Mouse (Mus musculus) stomach, embryonic 16.5 days (tissue): Measurements from ENCODE around the gene Slc43a2. TPM values are rescaled to one million over a fixed set of nuclear protein-coding genes. Genes with fewer than 3 reads are reported as not detected.

Experiments used
- ATAC-seq: fragments of 200-750 bp; cut with Nextera tagmentation; 2 replicates; pipeline ENCODE4 v1.8.0; 2017; ENCODE audit warnings: moderate number of reproducible peaks, moderate TSS enrichment; ENCODE audit not compliant: insufficient read depth, low FRiP score
- H3K27ac ChIP-seq: fragments of 300-500 bp; sonication (generic); 2 replicates; pipeline ENCODE4 v1.5.1; 2014; ENCODE audit warnings: low read length
- H3K27me3 ChIP-seq: fragments of 300-500 bp; sonication (generic); 2 replicates; pipeline ENCODE4 v1.6.1; 2014; ENCODE audit warnings: low read length, control low read depth, mixed read lengths; ENCODE audit not compliant: control insufficient read depth, insufficient read depth
- H3K36me3 ChIP-seq: fragments of 300-500 bp; sonication (generic); 2 replicates; pipeline ENCODE4 v1.6.1; 2014; ENCODE audit warnings: low read length; ENCODE audit not compliant: control insufficient read depth, insufficient read depth
- H3K4me1 ChIP-seq: fragments of 300-500 bp; sonication (generic); 2 replicates; pipeline ENCODE4 v1.6.1; 2014; ENCODE audit warnings: low read length, control low read depth, mixed read lengths; ENCODE audit not compliant: control insufficient read depth, insufficient read depth
- H3K4me2 ChIP-seq: fragments of 300-500 bp; sonication (generic); 2 replicates; pipeline ENCODE4 v1.6.1; 2014; ENCODE audit warnings: low read depth, low read length, mixed read lengths
- H3K4me3 ChIP-seq: fragments of 300-500 bp; sonication (generic); replicated peaks from 2 replicates; pipeline ENCODE4 v1.5.1; 2014; ENCODE audit warnings: mild to moderate bottlenecking, low read length
- H3K9ac ChIP-seq: fragments of 300-500 bp; sonication (generic); 2 replicates; pipeline ENCODE4 v1.6.1; 2014; ENCODE audit warnings: low read length
- H3K9me3 ChIP-seq: fragments of 300-500 bp; sonication (generic); replicated peaks from 2 replicates; pipeline ENCODE4 v1.6.1; 2016; ENCODE audit warnings: low read length, control low read depth; ENCODE audit not compliant: control insufficient read depth
- WGBS: fragments of 180-500 bp; shearing (Covaris S2); extraction: QIAGEN DNeasy Blood & Tissue Kit; methylation state at CpG from one replicate; pipeline ENCODE4 v1.1.7; 2014; 5-methylcytosine and 5-hydroxymethylcytosine counted together
- polyA plus RNA-seq: library from polyadenylated mRNA; unstranded; fragments of >200 nt; fragmentation: Nextera tagmentation; extraction: Ambion mirVana; gene quantifications from 2 replicates; pipeline ENCODE4 v1.2.1, GENCODE M21; 2015

Slc43a2 gene
- polyA plus RNA-seq, 1 experiment from 2014 or later: 5.0 TPM

DNA sequence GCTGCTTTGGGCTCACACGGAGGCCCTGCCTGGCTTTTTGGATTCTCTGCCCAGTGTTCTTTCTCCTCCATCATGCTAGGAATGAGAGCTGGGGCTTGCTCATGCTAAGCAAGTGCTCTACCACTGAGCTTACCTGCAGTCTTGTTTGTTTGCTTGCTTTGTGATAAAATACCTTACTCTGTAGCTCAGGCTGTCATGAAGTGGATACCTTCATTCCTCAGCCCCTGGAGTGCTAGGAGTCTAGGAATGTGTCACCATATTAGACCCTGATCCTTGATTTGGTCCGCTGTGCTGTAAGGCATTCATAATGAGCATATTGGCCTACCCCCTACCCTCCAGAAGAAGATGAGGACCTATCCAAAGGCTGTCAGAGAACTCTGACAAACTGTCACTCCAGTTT is 8.7 kb upstream of the Slc43a2 start:
- no peak for ATAC-seq
- no peak overlapping the region for H3K4me2 ChIP-seq
- no peaks in the 10 kb centered on the region for H3K27me3 ChIP-seq
- WGBS: 81% methylated on average over 2 of the region's 2 CpGs
- no peak overlapping the region for H3K27ac ChIP-seq
- H3K9ac ChIP-seq: no peak overlapping the region
- no peaks in the 10 kb centered on the region for H3K36me3 ChIP-seq
- no peak overlapping the region for H3K4me3 ChIP-seq
- no peaks in the 10 kb centered on the region for H3K4me1 ChIP-seq
- H3K9me3 ChIP-seq: no peaks in the 10 kb centered on the region

DNA sequence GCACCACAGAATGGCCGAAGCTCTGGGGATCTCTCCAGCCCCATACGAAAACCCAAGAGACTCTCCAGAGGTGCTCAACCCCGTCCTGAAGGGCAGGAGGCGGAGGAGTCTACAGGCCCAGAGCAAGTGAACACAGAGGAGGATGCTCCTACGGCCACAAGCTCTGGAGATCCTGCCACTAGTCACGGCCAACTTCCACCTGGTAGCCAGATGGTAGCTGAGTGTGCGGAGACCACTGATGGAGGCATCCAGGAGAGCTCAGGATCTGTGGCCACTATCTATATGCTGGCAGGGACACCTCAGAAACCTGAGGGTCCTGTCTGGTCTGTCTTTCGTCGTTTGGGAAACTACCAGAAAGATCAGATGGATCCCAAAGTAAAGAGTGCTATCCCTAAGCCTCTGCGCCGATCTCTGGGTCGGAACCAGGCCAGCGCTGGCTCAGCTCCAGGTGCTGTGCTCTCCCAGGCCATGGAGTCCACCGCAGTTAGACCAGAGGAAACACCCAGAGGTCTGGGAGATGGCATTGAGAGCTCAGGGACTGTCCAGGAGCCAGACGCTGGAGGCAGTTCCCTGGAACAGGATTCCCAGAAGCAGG is 5.9 kb upstream of the Slc43a2 start:
- no peaks in the 10 kb centered on the region for H3K9me3 ChIP-seq
- H3K36me3 ChIP-seq: no peaks in the 10 kb centered on the region
- H3K27me3 ChIP-seq: no peaks in the 10 kb centered on the region
- no peak overlapping the region for H3K27ac ChIP-seq
- 85% methylated on average over 15 of the region's 15 CpGs for whole genome bisulfite sequencing
- no peak overlapping the region for H3K4me3 ChIP-seq
- no peak for ATAC-seq
- H3K9ac ChIP-seq: no peak overlapping the region
- H3K4me2 ChIP-seq: no peak overlapping the region
- H3K4me1 ChIP-seq: no peaks in the 10 kb centered on the region

DNA sequence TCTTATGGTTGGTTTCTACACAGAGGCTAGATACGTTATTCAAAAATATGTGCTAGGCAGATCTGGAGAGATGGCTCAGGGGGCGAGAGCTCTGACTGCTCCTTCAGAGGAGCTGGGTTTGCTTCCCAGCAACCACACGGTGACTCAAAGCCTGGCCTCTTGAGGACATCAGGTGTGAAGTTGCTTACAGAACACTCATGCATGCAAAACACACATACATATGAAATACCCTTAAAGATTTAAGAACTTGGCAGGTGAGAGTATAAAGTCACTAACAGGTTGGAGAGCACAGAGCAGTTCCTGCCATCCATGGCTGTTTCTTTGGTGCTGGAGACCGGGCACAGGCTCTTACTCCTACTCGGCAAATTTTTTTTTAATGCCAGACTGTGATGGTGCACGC is 4.6 kb upstream of the Slc43a2 start:
- no peak overlapping the region for H3K9ac ChIP-seq
- no peak overlapping the region for H3K4me3 ChIP-seq
- 85% methylated on average over 6 of the region's 6 CpGs for WGBS
- no peak overlapping the region for H3K27ac ChIP-seq
- no peaks in the 10 kb centered on the region for H3K4me1 ChIP-seq
- no peak overlapping the region for H3K4me2 ChIP-seq
- no peaks in the 10 kb centered on the region for H3K36me3 ChIP-seq
- no peaks in the 10 kb centered on the region for H3K27me3 ChIP-seq
- no peaks in the 10 kb centered on the region for H3K9me3 ChIP-seq
- ATAC-seq: no peak

DNA sequence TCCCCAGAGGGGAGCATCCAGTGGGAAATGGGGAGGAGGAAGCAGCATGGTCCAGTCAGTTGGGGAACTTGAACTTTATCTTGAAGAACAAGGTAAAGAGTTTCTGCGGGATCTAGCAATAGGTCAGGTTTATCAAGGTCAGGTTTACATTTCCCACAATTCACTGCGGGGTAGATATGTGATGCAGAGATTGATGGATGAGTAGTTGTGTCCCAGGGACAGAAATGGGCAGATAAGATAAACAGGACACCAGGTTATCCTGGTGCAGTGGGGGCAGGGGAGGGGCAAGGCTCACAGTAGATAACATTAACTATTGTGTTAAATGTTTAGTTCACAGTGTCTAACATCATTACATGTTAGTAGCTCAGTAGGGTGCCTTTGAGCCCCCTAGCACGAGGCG is 1.7 kb upstream of the Slc43a2 start:
- Histone ChIP-seq H3K4me2 (no peak overlapping the region), H3K27me3 (no peaks in the 10 kb centered on the region), H3K36me3 (no peaks in the 10 kb centered on the region), H3K27ac (no peak overlapping the region), H3K9ac (no peak overlapping the region), H3K4me3 (no peak overlapping the region), H3K9me3 (no peaks in the 10 kb centered on the region), H3K4me1 (peaks cover 7% of the 10 kb centered on the region; the same call in 1 of the 2 replicates)
- ATAC-seq: no peak
- WGBS: 32% methylated on average over 4 of the region's 4 CpGs

DNA sequence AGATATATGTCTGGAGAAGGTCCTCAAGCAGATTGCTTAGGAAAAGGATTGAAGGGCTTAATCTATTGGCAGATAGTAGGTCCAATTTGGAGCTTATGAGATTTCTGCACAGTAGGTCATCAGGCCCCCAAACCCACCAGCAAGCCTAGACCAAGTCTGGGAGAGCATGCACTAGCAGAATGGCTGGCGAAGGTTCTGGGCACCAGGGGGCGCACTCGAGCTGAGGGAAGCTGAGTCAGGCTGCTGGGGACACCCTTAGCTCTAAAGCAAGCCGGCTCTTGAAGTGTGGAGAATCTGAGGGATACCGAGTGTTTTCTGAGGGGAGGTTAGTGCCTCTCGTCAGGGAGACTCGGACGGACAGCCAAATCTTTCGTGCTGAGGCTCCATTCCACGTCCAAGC is 1.2 kb upstream of the Slc43a2 start:
- H3K36me3 ChIP-seq: no peaks in the 10 kb centered on the region
- peak overlapping the region; percentile 99 for H3K4me2 ChIP-seq
- H3K4me1 ChIP-seq: peaks cover 9% of the 10 kb centered on the region
- H3K27ac ChIP-seq: no peak overlapping the region
- peak; percentile 71 for ATAC-seq
- peak overlapping the region; percentile 75 for H3K9ac ChIP-seq
- peak overlapping the region; percentile 61 for H3K4me3 ChIP-seq
- H3K9me3 ChIP-seq: no peaks in the 10 kb centered on the region
- under 1% methylated on average over 10 of the region's 10 CpGs for WGBS
- H3K27me3 ChIP-seq: no peaks in the 10 kb centered on the region

DNA sequence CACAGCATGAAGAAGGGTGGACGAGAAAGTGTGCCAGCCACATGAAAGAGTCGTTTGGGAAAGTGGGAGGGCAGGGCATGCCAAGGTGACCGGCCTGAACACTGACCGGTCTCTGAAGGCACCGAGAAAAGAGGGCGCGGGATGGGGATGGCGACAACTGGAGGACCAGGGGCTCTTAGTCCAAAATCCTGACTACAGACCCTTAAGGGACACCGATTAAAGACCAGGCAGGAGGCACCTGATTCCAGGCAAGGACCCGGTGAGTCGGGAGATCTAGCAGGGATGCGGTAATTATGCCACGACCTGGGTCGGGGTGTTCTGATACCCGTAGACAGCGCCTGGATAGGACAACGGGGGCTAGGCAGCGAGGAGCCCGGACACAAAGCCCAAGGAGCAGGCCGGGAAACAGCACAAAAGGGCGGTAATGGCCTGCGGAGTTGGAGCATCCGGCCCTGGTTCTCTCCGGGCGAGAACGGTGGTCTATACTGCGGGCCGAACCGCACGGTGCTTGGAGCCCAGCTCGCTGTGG is 585 bp upstream of the Slc43a2 start:
- Histone ChIP-seq H3K4me2 (peak overlapping the region; percentile 99), H3K36me3 (no peaks in the 10 kb centered on the region), H3K27me3 (no peaks in the 10 kb centered on the region), H3K9me3 (no peaks in the 10 kb centered on the region), H3K27ac (peak overlapping the region; percentile 24; the same call in 1 of the 2 replicates), H3K9ac (peak overlapping the region; percentile 75), H3K4me3 (peak overlapping the region; percentile 61), H3K4me1 (peaks cover 11% of the 10 kb centered on the region)
- WGBS: under 1% methylated on average over 31 of the region's 31 CpGs
- ATAC-seq: peak; percentile 8; the same call in 1 of the 2 replicates

DNA sequence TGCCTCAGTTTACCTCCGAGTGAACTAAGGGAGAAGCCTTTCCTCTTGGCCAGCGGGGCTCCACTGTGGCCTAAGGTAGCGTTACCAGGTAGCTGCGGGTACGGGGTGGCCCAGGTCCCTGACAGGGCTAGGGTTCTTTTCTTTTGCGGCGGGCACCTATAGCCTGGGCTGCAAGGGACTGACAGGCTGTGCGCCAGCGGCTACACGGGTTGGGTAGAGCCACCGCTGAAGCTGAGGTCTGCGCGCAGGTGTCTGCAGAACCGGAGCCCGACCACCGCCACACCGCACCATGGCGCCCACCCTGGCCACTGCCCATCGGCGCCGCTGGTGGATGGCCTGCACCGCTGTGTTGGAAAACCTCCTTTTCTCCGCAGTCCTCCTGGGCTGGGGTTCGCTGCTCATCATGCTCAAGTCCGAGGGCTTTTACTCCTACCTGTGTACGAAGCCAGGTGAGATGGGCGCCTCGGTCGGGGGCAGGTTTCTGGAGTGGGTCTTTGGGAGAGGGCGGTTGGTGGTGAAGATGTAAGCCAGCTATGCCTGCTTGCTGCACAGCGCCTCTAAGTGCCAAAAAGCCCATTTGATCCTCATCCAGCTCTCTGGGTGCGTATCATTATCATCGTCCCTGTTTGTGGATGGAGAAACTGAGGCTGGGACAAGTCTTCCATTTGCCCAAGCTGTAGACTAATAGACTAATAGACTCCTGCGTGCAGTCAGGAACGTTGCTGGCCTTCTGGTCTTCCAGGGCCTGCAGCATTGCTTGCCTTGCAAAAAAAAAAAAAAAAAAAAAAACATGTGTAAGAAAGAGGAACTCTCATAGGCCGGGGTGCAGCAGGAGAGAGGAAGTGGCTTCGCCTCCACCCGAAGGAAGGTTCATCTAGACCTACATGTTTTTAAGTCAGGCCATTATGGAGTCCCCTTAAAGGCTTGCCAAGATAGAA is 1.1 kb downstream of the Slc43a2 start:
- peak overlapping the region; percentile 61 for H3K4me3 ChIP-seq
- H3K4me2 ChIP-seq: peak overlapping the region; percentile 99
- H3K27ac ChIP-seq: peak overlapping the region; percentile 40; the same call in 1 of the 2 replicates
- H3K9me3 ChIP-seq: no peaks in the 10 kb centered on the region
- WGBS: 16% methylated on average over 38 of the region's 38 CpGs
- H3K4me1 ChIP-seq: peaks cover 11% of the 10 kb centered on the region
- no peak for ATAC-seq
- H3K9ac ChIP-seq: peak overlapping the region; percentile 75
- H3K27me3 ChIP-seq: no peaks in the 10 kb centered on the region
- H3K36me3 ChIP-seq: no peaks in the 10 kb centered on the region

DNA sequence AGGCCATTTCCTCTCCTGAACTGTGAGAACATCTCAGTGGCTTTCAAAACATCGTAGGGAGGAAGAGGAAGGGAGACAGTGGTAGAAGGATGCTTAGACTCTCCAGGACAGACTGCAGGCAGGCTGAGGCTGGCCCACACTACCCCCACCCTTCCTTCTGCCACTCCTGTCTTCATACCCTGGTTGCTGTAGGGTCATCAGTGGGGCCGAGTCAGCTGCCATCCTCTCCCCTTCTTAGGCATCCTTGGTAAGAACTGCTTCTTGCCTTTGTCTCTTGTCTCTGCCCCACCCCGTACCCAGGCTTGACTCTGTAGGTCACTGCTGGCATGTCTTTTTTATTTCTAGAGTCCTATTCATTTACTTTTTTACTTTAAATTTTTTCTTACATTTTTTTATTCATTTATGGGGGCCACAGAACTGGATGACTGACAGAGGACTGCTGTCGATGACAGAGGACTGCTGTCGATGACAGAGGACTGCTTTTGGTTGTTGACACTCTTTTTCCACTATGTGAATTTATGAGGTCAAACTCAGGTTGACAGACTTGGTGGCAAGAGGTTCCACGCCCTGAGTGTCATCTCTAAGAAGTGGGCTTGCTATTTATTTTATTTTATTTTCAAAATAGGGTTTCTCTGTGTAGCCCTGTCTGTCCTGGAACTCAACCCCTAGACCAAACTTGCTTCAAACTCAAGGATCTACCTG is 2.0 kb downstream of the Slc43a2 start:
- no peak overlapping the region for H3K9ac ChIP-seq
- no peaks in the 10 kb centered on the region for H3K27me3 ChIP-seq
- 72% methylated on average over 6 of the region's 6 CpGs for WGBS
- H3K36me3 ChIP-seq: no peaks in the 10 kb centered on the region
- ATAC-seq: no peak
- H3K4me2 ChIP-seq: no peak overlapping the region; the same call in 1 of the 2 replicates
- H3K4me3 ChIP-seq: no peak overlapping the region
- H3K9me3 ChIP-seq: no peaks in the 10 kb centered on the region
- peak overlapping the region; percentile 40; the same call in 1 of the 2 replicates for H3K27ac ChIP-seq
- H3K4me1 ChIP-seq: peaks cover 11% of the 10 kb centered on the region
